Mouse (Mus musculus): ENCODE measurements at regions not wholly inside any gene's neighbourhood (a gene's known extent, or its start where the extent isn't known, plus 50 kb on each side); places are given as distances from the start of the nearest gene placed in this dataset.
"Not testable (repeated sequence)": the region's sequence is repeated elsewhere in the genome, so short reads cannot be mapped to it uniquely, and the experiment has no call there.

DNA sequence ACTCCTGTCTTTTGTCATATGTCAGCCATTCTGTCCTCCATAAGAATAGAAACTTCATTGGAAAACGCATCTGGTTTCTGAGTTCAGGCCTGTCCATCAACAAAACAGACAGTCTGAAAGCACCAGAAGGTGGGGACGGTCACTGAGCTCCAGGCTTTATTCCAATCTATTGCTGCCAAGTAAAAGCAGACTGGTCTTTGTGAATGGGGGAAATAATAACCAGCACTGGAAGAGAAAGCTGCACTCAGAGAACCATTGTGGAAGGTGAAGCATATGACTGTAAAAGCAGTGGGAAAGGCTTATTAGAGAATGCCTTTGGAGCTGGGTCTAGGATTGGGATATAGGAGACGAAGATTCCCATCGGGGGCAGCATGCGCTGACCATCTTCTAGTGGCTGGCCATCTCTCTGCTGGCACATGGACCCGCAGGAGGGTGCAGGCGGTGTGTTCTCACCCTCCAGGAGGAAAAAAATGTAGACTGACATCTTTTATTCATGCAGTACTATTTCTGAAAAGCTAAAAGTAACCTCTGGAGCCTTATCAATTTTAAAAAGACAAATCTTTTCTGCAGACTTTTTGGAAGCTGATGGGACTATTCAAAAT is 1638.0 kb downstream of the Car8 start:
- DNase-seq (ENCODE audit: low read depth): no peak

GRCm38 (mm10) chr4:6596321-6596720 is 1642.5 kb downstream of the Car8 start:
- no peak for DNase-seq (ENCODE audit: low read depth)

DNA sequence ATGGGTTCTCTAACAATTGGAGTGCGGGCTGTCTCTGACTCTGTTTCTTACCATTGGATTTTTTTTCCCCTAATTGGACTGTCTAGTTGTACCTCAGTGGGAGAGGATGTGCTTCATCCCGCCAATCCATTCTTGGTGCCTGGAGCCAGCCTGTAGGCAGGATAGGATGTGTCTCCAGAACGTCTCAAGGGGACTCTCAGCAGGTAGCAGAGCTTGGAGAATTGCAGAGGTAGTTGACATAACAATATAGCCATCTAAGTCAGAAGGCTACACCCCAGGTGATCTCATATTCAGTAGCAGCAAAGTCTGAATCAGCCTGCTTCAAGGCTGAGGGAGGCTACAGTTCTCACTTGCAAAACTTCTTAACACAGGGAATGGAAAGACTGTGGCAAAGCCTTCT is 1646.0 kb downstream of the Car8 start:
- DNase-seq (ENCODE audit: low read depth): not testable (repeated sequence)

- peak; percentile 32 for DNase-seq (ENCODE audit: low read depth)
Observed at GRCm38 (mm10) chr4:6561604-6562357, 1677.1 kb downstream of the Car8 start.

DNA sequence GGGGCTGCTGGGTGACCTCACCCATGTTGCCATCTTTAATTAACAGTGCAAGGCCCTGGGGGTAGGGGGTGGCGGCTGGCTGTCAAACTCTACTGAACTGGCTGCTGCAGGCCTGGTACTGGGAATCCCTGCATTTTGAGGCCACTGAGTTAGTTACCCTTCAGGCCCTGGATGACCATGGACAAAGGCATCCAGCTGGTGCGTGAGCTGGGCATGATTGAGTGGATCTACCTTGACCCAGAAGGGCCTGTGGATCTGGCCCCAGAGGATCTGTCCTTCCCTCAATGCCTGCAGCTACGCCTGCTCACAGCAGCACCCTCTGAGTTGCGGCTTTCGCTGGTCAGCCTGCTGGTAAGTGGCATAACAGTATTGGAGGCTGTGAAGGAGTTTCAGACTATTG is 1699.2 kb downstream of the Car8 start:
- no peak for DNase-seq (ENCODE audit: low read depth)

- DNase-seq (ENCODE audit: low read depth): no peak
Observed at GRCm38 (mm10) chr4:6532441-6532840, 1706.4 kb downstream of the Car8 start.

- DNase-seq (ENCODE audit: low read depth): no peak
Observed at GRCm38 (mm10) chr4:6517626-6518025, 1721.2 kb downstream of the Car8 start.

GRCm38 (mm10) chr4:6514823-6515222 is 1721.7 kb upstream of the Impad1 start:
- DNase-seq (ENCODE audit: low read depth): peak; percentile 63

GRCm38 (mm10) chr4:6513635-6514034 is 1720.5 kb upstream of the Impad1 start:
- DNase-seq (ENCODE audit: low read depth): no peak

- peak; percentile 56 for DNase-seq (ENCODE audit: low read depth)
Observed at GRCm38 (mm10) chr4:6512749-6513364, 1719.7 kb upstream of the Impad1 start.

DNA sequence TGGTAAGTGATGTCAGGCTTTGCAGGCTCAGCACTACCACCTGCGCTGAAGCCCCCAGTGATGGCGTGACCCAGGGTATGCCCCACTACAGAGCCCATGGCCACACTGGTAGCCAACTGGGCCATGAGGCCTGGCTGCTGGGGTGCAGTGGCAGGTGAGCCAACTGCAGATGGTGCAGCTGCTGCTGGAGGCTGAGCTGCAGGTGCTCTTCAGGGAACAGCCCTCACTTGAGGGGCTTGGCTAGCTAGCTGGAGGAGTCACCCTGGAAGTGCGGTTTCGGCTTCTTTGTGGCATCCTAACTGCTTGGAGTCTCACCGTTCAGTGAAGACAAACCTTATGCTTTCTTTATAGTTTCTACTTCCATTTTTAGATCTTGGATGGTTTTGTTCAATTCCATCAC is 1714.9 kb upstream of the Impad1 start:
- DNase-seq (ENCODE audit: low read depth): no peak

Data from c-Kit-positive CD71-positive TER-119-negative erythroid progenitor cells, embryonic 14.5 days (primary cell).